17 mouse cellular contexts compared by ENCODE assay signal in the genomic region with DNA sequence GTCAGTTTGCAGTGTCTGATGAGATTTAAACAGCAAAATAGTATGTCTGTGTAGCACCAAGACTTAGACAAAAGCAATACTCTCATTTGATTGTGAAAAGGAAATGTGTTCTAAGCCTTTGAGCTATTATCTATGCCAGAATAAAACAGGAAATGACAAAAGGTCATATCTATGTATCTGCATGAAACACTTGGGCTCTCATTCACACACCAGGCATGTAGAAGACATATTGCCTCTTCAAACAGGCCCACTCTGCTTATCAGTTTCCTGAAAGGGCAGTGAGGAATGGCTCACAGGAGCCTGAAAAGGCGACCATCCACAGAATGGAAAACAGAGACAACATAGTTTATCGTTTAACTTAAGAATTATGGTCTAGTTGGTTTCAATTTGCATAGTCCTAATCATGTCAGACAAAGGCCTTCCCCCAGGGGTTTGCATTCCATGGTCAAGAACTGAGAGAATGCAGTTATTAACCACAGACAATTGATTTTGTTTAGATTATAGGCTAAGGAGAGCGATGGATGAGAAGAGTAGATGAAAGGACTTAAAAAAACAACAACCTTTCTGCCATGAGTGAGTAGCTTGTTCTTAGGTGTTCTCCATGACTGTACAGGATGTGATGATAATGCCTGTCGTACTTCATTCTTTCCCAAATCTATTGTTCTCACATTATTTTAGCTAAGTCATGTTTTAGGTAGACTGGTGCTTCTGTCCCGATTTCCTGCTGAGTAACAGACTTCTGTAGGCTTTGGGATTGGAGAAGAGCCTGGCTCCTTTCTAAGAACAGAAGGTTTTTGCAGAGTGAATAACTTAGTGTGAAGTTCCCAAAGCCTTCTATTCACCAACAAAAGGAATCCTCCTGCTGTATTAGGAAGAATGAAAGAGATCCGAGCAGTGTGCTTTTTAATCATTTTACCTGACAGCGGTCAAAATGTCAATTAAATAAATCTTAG.
DNase-seq lines count a peak whose midpoint lies in the region; ATAC-seq lines count a peak whose summit lies in the region.
"Had no signal": no experiment of that assay in that cellular context is flagged by ENCODE, and none has a peak within 500 bp of the region (broad histone marks: within the 10 kb centered on the region; RNA-seq: fewer than 3 reads in every experiment).

No protein-coding gene starts in this region.

- no peak for ATAC-seq in kidney, embryonic 15.5 days (replicated peaks; ENCODE audit: low FRiP score)
- no peak for ATAC-seq in kidney, embryonic 16.5 days (ENCODE audit: low FRiP score, low TSS enrichment)
- ATAC-seq in megakaryocyte progenitor cell, adult 5-6 weeks (replicated peaks; ENCODE audit: poor library complexity) = peak; percentile 94

- H3K9ac ChIP-seq in kidney, embryonic 15.5 days = no peak overlapping the region
- H3K9ac ChIP-seq in kidney, embryonic 16.5 days (replicated peaks; ENCODE audit: low read length) = no peak overlapping the region
- H3K9ac ChIP-seq: embryonic facial prominence, embryonic 12.5 days; lung, embryonic 14.5 days; stomach, embryonic 15.5 days had no signal

- 0 out of 2 replicates have a peak, but pooled peaks cover 4% of the 10 kb centered on the region for H3K4me1 ChIP-seq in kidney, embryonic 15.5 days
- H3K4me1 ChIP-seq in kidney, embryonic 16.5 days (ENCODE audit: insufficient read depth, low read length) = no peaks in the 10 kb centered on the region
- H3K4me1 ChIP-seq: embryonic facial prominence, embryonic 12.5 days; midbrain, embryonic 10.5 days; stomach, embryonic 15.5 days had no signal

- 0 out of 2 replicates have a peak overlapping the region, but pooled peaks have one; percentile 9 for H3K27ac ChIP-seq in kidney, embryonic 15.5 days
- H3K27ac ChIP-seq in kidney, embryonic 16.5 days (ENCODE audit: low read length) = no peak overlapping the region
- H3K27ac ChIP-seq: embryonic facial prominence, embryonic 12.5 days; forebrain, embryonic 10.5 days; kidney, postnatal 0 days; midbrain, embryonic 10.5 days; stomach, embryonic 15.5 days had no signal

- H3K27me3 ChIP-seq in kidney, embryonic 15.5 days = no peaks in the 10 kb centered on the region
- H3K27me3 ChIP-seq in kidney, embryonic 16.5 days (ENCODE audit: insufficient read depth, low read length) = no peaks in the 10 kb centered on the region
- H3K27me3 ChIP-seq: embryonic facial prominence, embryonic 12.5 days; stomach, embryonic 15.5 days had no signal

- WGBS in kidney, embryonic 15.5 days = 59% methylated on average over 7 of the region's 7 CpGs
- 56% methylated on average over 7 of the region's 7 CpGs for WGBS in kidney, embryonic 16.5 days

- no peaks in the 10 kb centered on the region for H3K9me3 ChIP-seq in kidney, embryonic 15.5 days (replicated peaks)
- H3K9me3 ChIP-seq in kidney, embryonic 16.5 days (ENCODE audit: low read length) = no peaks in the 10 kb centered on the region
- H3K9me3 ChIP-seq: embryonic facial prominence, embryonic 12.5 days; forebrain, embryonic 10.5 days; stomach, embryonic 15.5 days had no signal

- no peak overlapping the region for H3K4me2 ChIP-seq in kidney, embryonic 15.5 days
- no peak overlapping the region for H3K4me2 ChIP-seq in kidney, embryonic 16.5 days (replicated peaks; ENCODE audit: low read depth, low read length)
- H3K4me2 ChIP-seq: embryonic facial prominence, embryonic 12.5 days; lung, embryonic 14.5 days; stomach, embryonic 15.5 days had no signal

- no peak overlapping the region for H3K4me3 ChIP-seq in kidney, embryonic 15.5 days (replicated peaks)
- no peak overlapping the region for H3K4me3 ChIP-seq in kidney, embryonic 16.5 days (ENCODE audit: low read length)
- H3K4me3 ChIP-seq: embryonic facial prominence, embryonic 12.5 days; forebrain, embryonic 10.5 days; midbrain, embryonic 10.5 days; myocyte; stomach, embryonic 15.5 days had no signal

- DNase-seq in T-cell, adult 2 months (ENCODE audit: low spot score) = peak; percentile 12
- DNase-seq in liver = peak; percentile 8
- no peak for DNase-seq in gastrocnemius, postnatal 4 days (ENCODE audit: low spot score in 2 of 2)
- DNase-seq in spleen, postnatal 36 days (ENCODE audit: low spot score in 2 of 2) = no peak
- DNase-seq in embryo, embryonic 9.5 days (ENCODE audit: extremely low spot score) = no peak
- DNase-seq: cerebellum, postnatal 10 days; lung, embryonic 14.5 days; thymus, postnatal 36 days had no signal

- no peaks in the 10 kb centered on the region for H3K36me3 ChIP-seq in kidney, embryonic 15.5 days
- no peaks in the 10 kb centered on the region for H3K36me3 ChIP-seq in kidney, embryonic 16.5 days (ENCODE audit: insufficient read depth, low read length)
- H3K36me3 ChIP-seq: embryonic facial prominence, embryonic 12.5 days; forebrain, embryonic 10.5 days; midbrain, embryonic 10.5 days; stomach, embryonic 15.5 days had no signal

Comparison
In these comparisons a context has a peak if more than half of its experiments do, and no peak if none do; other contexts are left out.
1. DNase-seq: peak in T-cell, adult 2 months (single experiment) and liver (single experiment); none in gastrocnemius, postnatal 4 days (0 of 2), spleen, postnatal 36 days (0 of 2) and embryo, embryonic 9.5 days (single experiment).